Mouse (Mus musculus) bone marrow macrophage, adult 2 months (primary cell): ENCODE results near the gene Pck1.

Source experiments
- CTCF ChIP-seq: IDR thresholded peaks from 2 replicates; pipeline ENCODE4 v1.5.1; 2012; ENCODE audit warnings: low read depth, mild to moderate bottlenecking, low read length, moderate library complexity
- POLR2A ChIP-seq: IDR thresholded peaks from 2 replicates; pipeline ENCODE4 v1.6.1; 2012; ENCODE audit warnings: mild to moderate bottlenecking, low read depth, low read length, borderline replicate concordance

DNA sequence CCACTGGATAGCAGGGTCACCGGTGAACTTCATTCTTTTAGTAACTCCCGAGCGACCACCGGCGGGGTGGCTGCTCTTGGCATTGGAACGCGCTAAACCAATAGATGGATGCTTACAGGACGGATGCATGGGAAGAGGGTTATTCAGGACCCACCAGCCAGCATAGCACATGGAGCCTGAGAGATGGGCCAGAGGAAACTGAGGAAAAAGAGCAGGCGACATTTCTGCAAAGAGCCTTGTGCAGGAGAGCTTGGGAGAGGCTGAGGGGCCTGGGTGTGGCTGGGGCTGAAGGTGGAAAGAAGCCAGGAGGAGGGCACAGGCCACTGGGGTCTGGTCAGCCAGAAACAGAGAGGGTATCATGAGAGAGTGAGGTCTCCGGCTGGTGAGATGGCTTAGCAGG, 30.5 kb downstream of the Pck1 start:
- TF ChIP-seq CTCF (no peak), POLR2A (no peak)
